Mouse (Mus musculus) liver, embryonic 13.5 days (tissue): ENCODE data around the gene Vil1. TPM values are rescaled to one million over a fixed set of nuclear protein-coding genes. Genes with fewer than 3 reads are reported as not detected.

Experiments used
- ATAC-seq: fragments of 200-750 bp; cut with Nextera tagmentation; 2 replicates; pipeline ENCODE4 v1.8.0; 2017; ENCODE audit warnings: low read depth, mild to moderate bottlenecking, moderate number of reproducible peaks, moderate library complexity
- DNase-seq: peaks from one replicate; pipeline ENCODE4 v3.0.0; 2022
- H3K27ac ChIP-seq: fragments of 300-500 bp; sonication (generic); 2 replicates; pipeline ENCODE4 v1.5.1; 2015; ENCODE audit warnings: moderate library complexity, mild to moderate bottlenecking, inconsistent platforms
- H3K27me3 ChIP-seq: fragments of 300-500 bp; sonication (generic); 2 replicates; pipeline ENCODE4 v1.6.1; 2015; ENCODE audit warnings: mild to moderate bottlenecking, inconsistent platforms
- H3K36me3 ChIP-seq: fragments of 300-500 bp; sonication (generic); 2 replicates; pipeline ENCODE4 v1.6.1; 2015; ENCODE audit warnings: mild to moderate bottlenecking, inconsistent platforms
- H3K4me1 ChIP-seq: fragments of 300-500 bp; sonication (generic); replicated peaks from 2 replicates; pipeline ENCODE4 v1.6.1; 2015; ENCODE audit warnings: inconsistent platforms
- H3K4me2 ChIP-seq: fragments of 300-500 bp; sonication (generic); 2 replicates; pipeline ENCODE4 v1.6.1; 2015; ENCODE audit warnings: inconsistent platforms, mild to moderate bottlenecking, moderate library complexity
- H3K4me3 ChIP-seq: fragments of 300-500 bp; sonication (generic); replicated peaks from 2 replicates; pipeline ENCODE4 v1.5.1; 2015; ENCODE audit warnings: mild to moderate bottlenecking, inconsistent platforms
- H3K9ac ChIP-seq: fragments of 300-500 bp; sonication (generic); 2 replicates; pipeline ENCODE4 v1.6.1; 2015; ENCODE audit warnings: mild to moderate bottlenecking, inconsistent platforms
- H3K9me3 ChIP-seq: fragments of 300-500 bp; sonication (generic); replicated peaks from 2 replicates; pipeline ENCODE4 v1.6.1; 2016; ENCODE audit warnings: inconsistent platforms
- WGBS: fragments of 180-500 bp; shearing (Covaris S2); methylation state at CpG from one replicate; pipeline ENCODE4 v1.1.7; 2015; ENCODE audit not compliant: insufficient replicate concordance; 5-methylcytosine and 5-hydroxymethylcytosine counted together
- polyA plus RNA-seq: library from polyadenylated mRNA; unstranded; fragments of >200 nt; fragmentation: Nextera tagmentation; extraction: Ambion mirVana; gene quantifications from 2 replicates; pipeline ENCODE4 v1.2.1, GENCODE M21; 2015

Vil1 gene
- 0.62 and 0.90 TPM in 2 replicates for polyA plus RNA-seq

- DNase-seq = no peak
- no peak within 1 kb of the TSS for H3K27ac ChIP-seq
These were observed at the start of gene Vil1 for GRCm38 (mm10) chr1:74408589-74409504. Vil1 (plus strand) TSS chr1:74409376.

DNA sequence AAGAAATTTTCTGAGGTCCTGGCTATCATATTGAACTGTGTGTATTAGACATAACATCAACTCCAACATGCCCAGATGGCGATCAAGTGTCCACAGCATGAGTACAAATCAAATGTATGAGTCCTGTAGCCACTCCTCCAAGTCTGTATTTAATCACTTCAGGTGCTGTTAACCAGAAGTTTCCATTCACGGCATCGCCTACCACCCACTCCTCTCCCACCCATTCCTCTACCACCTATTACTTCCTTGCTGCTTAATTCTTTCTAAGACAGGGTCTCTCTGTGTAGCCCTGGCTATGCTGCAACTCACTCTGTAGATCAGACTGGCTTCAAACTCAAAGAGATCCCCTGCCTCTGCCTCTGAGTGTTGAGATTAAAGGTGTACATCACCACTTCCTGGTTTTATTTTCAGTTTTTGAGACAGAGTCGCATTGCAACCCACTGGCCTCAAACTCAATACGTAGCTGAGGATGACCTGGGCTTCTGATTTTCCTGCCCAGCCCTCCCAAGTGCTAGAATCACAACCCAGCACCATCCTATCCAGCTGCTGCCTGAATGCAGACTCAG, 49.1 kb upstream of the Vil1 start:
- 63% methylated on average over 5 of the region's 5 CpGs for WGBS
- Histone ChIP-seq H3K9ac (no peak overlapping the region), H3K36me3 (no peaks in the 10 kb centered on the region), H3K27me3 (peaks cover 2% of the 10 kb centered on the region; the same call in 1 of the 2 replicates), H3K4me1 (no peaks in the 10 kb centered on the region), H3K4me3 (no peak overlapping the region), H3K27ac (no peak overlapping the region), H3K9me3 (no peaks in the 10 kb centered on the region), H3K4me2 (no peak overlapping the region)
- no peak for DNase-seq
- ATAC-seq = no peak

More at GRCm38 (mm10) chr1:74408589-74409504, at the start of gene Vil1:
- Histone ChIP-seq H3K4me3 (no peak within 1 kb of the TSS), H3K9ac (0 out of 2 replicates have a peak within 1 kb of the TSS, but pooled peaks have one; percentile 15), H3K4me1 (peaks cover 14% of the 10 kb centered on the region), H3K9me3 (no peaks in the 10 kb centered on the region), H3K27me3 (0 out of 2 replicates have a peak, but pooled peaks cover 3% of the 10 kb centered on the region), H3K4me2 (no peak within 1 kb of the TSS), H3K36me3 (no peaks in the 10 kb centered on the region)
- no peak; the same call in 1 of the 2 replicates for ATAC-seq
- WGBS = 48% methylated on average over 15 of the region's 15 CpGs

DNA sequence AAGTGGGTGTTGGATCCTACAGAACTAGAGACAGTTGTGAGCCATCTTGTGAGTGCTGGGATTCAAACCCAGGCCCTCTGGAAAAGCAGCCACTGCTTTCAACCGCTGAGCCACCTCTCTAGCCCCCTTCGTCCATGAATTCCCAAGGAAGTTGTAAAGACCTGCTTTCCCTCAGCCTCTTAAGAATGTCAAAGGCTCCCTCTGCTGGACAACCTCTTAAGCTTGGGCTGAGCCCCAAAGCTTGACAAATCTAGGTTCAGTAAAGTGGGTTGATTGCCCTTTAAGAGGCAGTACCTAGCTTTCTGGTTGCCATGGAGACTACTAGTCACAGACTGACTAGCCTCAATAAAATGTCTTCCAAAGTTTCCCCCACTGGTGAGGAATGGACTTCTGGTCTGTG, 47.4 kb upstream of the Vil1 start, which contains the start of gene Catip:
TSS of gene Catip (plus strand) at position 297 of the 400 bp plus-strand sequence.
- no peaks in the 10 kb centered on the region for H3K36me3 ChIP-seq
- H3K27me3 ChIP-seq = peaks cover 2% of the 10 kb centered on the region; the same call in 1 of the 2 replicates
- no peaks in the 10 kb centered on the region for H3K9me3 ChIP-seq
- WGBS = 7% methylated on average over 2 of the region's 2 CpGs
- H3K4me2 ChIP-seq = no peak within 1 kb of the TSS
- H3K27ac ChIP-seq = no peak within 1 kb of the TSS
- DNase-seq (peak; percentile 22), ATAC-seq (peak; percentile 43; the same call in 1 of the 2 replicates)
- peaks cover 3% of the 10 kb centered on the region; the same call in 1 of the 2 replicates for H3K4me1 ChIP-seq
- no peak within 1 kb of the TSS for H3K9ac ChIP-seq
- no peak within 1 kb of the TSS for H3K4me3 ChIP-seq

DNA sequence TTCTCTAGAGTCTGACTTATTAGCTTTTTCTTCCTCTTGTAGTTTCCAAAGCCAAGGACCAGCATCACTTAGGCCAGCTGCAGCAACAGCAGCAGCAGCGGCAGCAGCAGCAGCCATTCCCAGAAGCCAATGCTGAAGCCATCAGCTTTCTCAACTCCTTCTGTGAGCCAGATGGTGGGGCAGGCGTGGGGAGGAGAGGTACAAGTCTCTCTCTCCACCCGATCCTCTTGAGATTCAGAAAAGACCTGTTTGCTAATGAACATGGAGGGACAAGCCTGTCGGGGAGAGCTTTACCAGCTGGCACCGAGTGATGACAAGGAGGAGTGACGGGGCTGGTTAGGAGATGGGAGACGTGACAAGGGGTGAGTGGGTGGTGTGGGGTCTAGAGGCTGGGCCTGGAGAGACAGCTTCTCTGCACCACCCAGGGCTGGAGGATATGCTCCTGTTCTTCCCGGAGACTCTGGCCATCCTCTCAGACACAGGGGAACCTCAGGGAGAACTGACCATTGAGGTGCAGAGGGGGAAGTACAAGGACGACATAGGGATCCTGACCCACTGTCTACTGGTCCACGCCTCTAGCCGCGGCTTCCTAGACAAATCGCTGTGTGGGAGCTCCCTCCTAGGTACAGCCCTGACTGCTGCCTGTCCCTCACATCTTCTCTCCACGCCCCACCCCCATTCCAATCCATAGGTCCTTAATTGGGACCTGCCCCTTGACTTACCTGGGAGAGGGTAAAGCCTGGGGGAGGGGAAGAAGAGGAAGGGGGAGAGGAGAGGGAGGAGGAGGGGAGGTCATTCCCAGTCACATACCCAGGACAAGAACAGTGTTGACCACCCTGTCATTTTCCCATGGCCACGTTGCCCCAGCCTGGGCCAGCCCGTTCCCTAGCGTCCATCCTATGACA, 46.6 kb upstream of the Vil1 start:
- H3K4me2 ChIP-seq = no peak overlapping the region
- H3K9me3 ChIP-seq = no peaks in the 10 kb centered on the region
- WGBS = 54% methylated on average over 17 of the region's 17 CpGs
- H3K27me3 ChIP-seq = peaks cover 3% of the 10 kb centered on the region; the same call in 1 of the 2 replicates
- ATAC-seq (no peak; the same call in 1 of the 2 replicates), DNase-seq (no peak)
- H3K4me1 ChIP-seq = peaks cover 6% of the 10 kb centered on the region
- no peak overlapping the region for H3K4me3 ChIP-seq
- H3K27ac ChIP-seq = no peak overlapping the region
- H3K36me3 ChIP-seq = no peaks in the 10 kb centered on the region
- H3K9ac ChIP-seq = no peak overlapping the region

- WGBS = 53% methylated on average over 5 of the region's 5 CpGs
- peaks cover 6% of the 10 kb centered on the region; the same call in 1 of the 2 replicates for H3K27me3 ChIP-seq
- H3K27ac ChIP-seq = no peak overlapping the region
These were observed 45.7 kb upstream of the Vil1 start for GRCm38 (mm10) chr1:74363437-74363836.

DNA sequence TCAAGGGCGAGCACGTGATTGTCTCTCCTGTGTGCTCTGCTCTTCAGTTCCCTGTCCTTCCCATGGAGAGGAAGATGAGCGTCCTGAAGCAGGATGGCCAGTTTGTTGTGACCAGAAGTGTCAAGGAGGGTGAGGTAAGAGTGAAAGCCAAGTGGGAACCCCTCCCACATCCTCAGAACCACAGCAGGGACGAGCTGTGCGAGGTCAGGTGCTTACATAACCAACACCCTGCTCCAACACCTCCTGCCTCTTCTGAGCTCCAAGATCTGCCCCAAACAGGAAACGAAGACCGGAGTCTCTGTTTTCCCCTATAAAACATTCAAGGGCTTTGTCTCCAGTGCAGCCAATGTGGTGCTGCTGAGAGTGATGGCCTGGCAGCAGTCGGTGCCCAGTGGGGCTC, 44.9 kb upstream of the Vil1 start:
- no peak for DNase-seq
- 38% methylated on average over 8 of the region's 8 CpGs for WGBS
- H3K4me3 ChIP-seq = no peak overlapping the region

More at GRCm38 (mm10) chr1:74363437-74363836, 45.7 kb upstream of the Vil1 start:
- Histone ChIP-seq H3K9me3 (no peaks in the 10 kb centered on the region), H3K4me1 (peaks cover 14% of the 10 kb centered on the region), H3K4me2 (no peak overlapping the region), H3K4me3 (no peak overlapping the region), H3K36me3 (no peaks in the 10 kb centered on the region), H3K9ac (no peak overlapping the region)
- ATAC-seq (no peak), DNase-seq (no peak)

GRCm38 (mm10) chr1:74367886-74368645, 41.1 kb upstream of the Vil1 start:
- Histone ChIP-seq H3K4me2 (peak overlapping the region; percentile 74), H3K36me3 (no peaks in the 10 kb centered on the region), H3K4me3 (peak overlapping the region; percentile 48), H3K4me1 (peaks cover 24% of the 10 kb centered on the region), H3K27ac (no peak overlapping the region), H3K9ac (peak overlapping the region; percentile 49), H3K27me3 (peaks cover 6% of the 10 kb centered on the region; the same call in 1 of the 2 replicates), H3K9me3 (no peaks in the 10 kb centered on the region)
- WGBS = 6% methylated on average over 34 of the region's 34 CpGs
- ATAC-seq = peak; percentile 86
- DNase-seq = peak; percentile 41

More for the DNA sequence above, 44.9 kb upstream of the Vil1 start:
- H3K4me1 ChIP-seq = peaks cover 21% of the 10 kb centered on the region
- no peak overlapping the region for H3K27ac ChIP-seq
- H3K9me3 ChIP-seq = no peaks in the 10 kb centered on the region
- H3K27me3 ChIP-seq = peaks cover 6% of the 10 kb centered on the region; the same call in 1 of the 2 replicates
- ATAC-seq = no peak
- H3K36me3 ChIP-seq = no peaks in the 10 kb centered on the region
- no peak overlapping the region for H3K9ac ChIP-seq
- no peak overlapping the region for H3K4me2 ChIP-seq

GRCm38 (mm10) chr1:74370040-74370439, 39.1 kb upstream of the Vil1 start:
- ATAC-seq (no peak), DNase-seq (no peak)
- no peaks in the 10 kb centered on the region for H3K36me3 ChIP-seq
- no peak overlapping the region for H3K27ac ChIP-seq
- 0 out of 2 replicates have a peak, but pooled peaks cover 4% of the 10 kb centered on the region for H3K27me3 ChIP-seq
- H3K4me1 ChIP-seq = peaks cover 25% of the 10 kb centered on the region
- no peak overlapping the region for H3K4me2 ChIP-seq
- no peak overlapping the region for H3K4me3 ChIP-seq
- H3K9ac ChIP-seq = no peak overlapping the region
- no peaks in the 10 kb centered on the region for H3K9me3 ChIP-seq
- WGBS = 30% methylated on average over 4 of the region's 4 CpGs

GRCm38 (mm10) chr1:74373372-74373771, 35.8 kb upstream of the Vil1 start:
- no peak overlapping the region for H3K4me2 ChIP-seq
- ATAC-seq (no peak), DNase-seq (no peak)
- H3K9ac ChIP-seq = no peak overlapping the region
- H3K4me3 ChIP-seq = no peak overlapping the region
- WGBS = 15% methylated on average over 4 of the region's 4 CpGs
- H3K27me3 ChIP-seq = no peaks in the 10 kb centered on the region
- no peaks in the 10 kb centered on the region for H3K9me3 ChIP-seq
- peaks cover 31% of the 10 kb centered on the region for H3K4me1 ChIP-seq
- H3K27ac ChIP-seq = no peak overlapping the region
- no peaks in the 10 kb centered on the region for H3K36me3 ChIP-seq

DNA sequence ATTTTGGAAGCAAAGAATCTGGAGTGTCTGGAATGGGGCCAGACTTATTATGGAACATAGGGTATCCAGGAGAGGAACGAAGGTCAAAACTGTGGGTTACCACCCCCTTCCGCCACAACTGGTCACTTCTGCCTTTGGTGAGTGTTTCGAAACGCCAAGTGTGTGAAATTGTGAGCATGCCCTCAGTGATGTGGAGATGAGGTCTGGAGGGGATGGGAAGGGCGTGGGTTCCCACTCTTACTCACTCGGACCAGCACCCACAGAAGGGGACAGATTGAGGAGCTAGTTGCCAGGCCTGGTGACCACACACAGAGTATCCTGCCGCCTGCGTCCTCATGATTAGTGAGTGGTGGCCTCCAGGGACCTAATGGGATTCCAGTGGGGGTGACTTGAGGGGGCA, 34.2 kb upstream of the Vil1 start, which contains the start of gene Slc11a1:
TSS of gene Slc11a1 (plus strand) at position 216 of the 400 bp plus-strand sequence.
- WGBS = 34% methylated on average over 8 of the region's 8 CpGs
- ATAC-seq (no peak), DNase-seq (no peak)
- Histone ChIP-seq H3K4me1 (peaks cover 40% of the 10 kb centered on the region), H3K9me3 (no peaks in the 10 kb centered on the region), H3K27ac (no peak within 1 kb of the TSS), H3K27me3 (no peaks in the 10 kb centered on the region), H3K36me3 (no peaks in the 10 kb centered on the region), H3K9ac (no peak within 1 kb of the TSS), H3K4me3 (no peak within 1 kb of the TSS), H3K4me2 (no peak within 1 kb of the TSS)
